Mouse (Mus musculus) forebrain, embryonic 13.5 days (tissue): ENCODE results near the gene Ccno. TPM values are rescaled to one million over a fixed set of nuclear protein-coding genes. Genes with fewer than 3 reads are reported as not detected.

Experiments used
- microRNA counts: library from miRNA; unstranded; fragments of <30 nt; microRNA quantifications from one replicate; lab custom pipeline; 2016
- microRNA-seq: library from miRNA; unstranded; fragments of <30 nt; microRNA quantifications from one replicate; pipeline ENCODE4, GENCODE M21; 2016
- polyA plus RNA-seq: library from polyadenylated mRNA; unstranded; fragments of >200 nt; fragmentation: Nextera tagmentation; extraction: Ambion mirVana; gene quantifications from 2 replicates; pipeline ENCODE4 v1.2.1, GENCODE M21; 2015

The Ccno gene
- polyA plus RNA-seq, 1 experiment from 2014 or later: 1.9 TPM

MicroRNA genes within 50 kb of the gene (microRNA counts, 519-probe panel; counts per million panel counts)
- microRNA mmu-miR-449a (lab: Ali Mortazavi, UCI): 4,630 counts per million, percentile 86 among the panel's probes with 10 or more counts
- microRNA mmu-miR-449b (lab: Ali Mortazavi, UCI): 177 counts per million, percentile 53 among the panel's probes with 10 or more counts
- 177 counts per million, percentile 53 among the panel's probes with 10 or more counts for microRNA mmu-miR-449c (lab: Ali Mortazavi, UCI)

Small RNAs within 50 kb of the gene (microRNA-seq; reads per million reads assigned to microRNA genes)
- gene Mir449a (5,616 reads per million, percentile 90 among the genes with 10 or more reads in this experiment), gene Mir449b (9.1 reads per million, percentile 22 among the genes with 10 or more reads in this experiment), gene Mir449c (5.9 reads per million, percentile 17 among the genes with 10 or more reads in this experiment)

Other genes starting within 250 kb of the Ccno start
- gene Plpp1, start 187.0 kb upstream of the Ccno start, polyA plus RNA-seq: 20.6 and 27.0 TPM in 2 replicates
- 72.0 and 76.7 TPM in 2 replicates for gene Mtrex, start 60.4 kb upstream of the Ccno start, polyA plus RNA-seq
- 29.8 and 30.8 TPM in 2 replicates for gene Dhx29, start 60.3 kb upstream of the Ccno start, polyA plus RNA-seq
- gene Mcidas, start 6.0 kb downstream of the Ccno start, polyA plus RNA-seq: 1.4 and 2.4 TPM in 2 replicates
- gene Cdc20b, start 47.3 kb downstream of the Ccno start, polyA plus RNA-seq: 0.63 and 0.92 TPM in 2 replicates
- gene Gpx8, start 58.6 kb downstream of the Ccno start, polyA plus RNA-seq: 62.8 and 63.5 TPM in 2 replicates
- gene Gzma, start 113.2 kb downstream of the Ccno start, polyA plus RNA-seq: not detected in 2 replicates
- 0.64 and 1.7 TPM in 2 replicates for gene Esm1, start 221.9 kb downstream of the Ccno start, polyA plus RNA-seq
- gene Gzmk, start 238.1 kb downstream of the Ccno start, polyA plus RNA-seq: not detected in 2 replicates